Mouse (Mus musculus) adipocyte (in vitro differentiated cells): ENCODE measurements around the gene Glod4.

Experiments
- DNase-seq: peaks from one replicate; pipeline ENCODE4 v3.0.0-alpha.2; 2016; ENCODE audit warnings: low spot score

The Glod4 gene

GRCm38 (mm10) chr11:76146187-76147010, 97.1 kb downstream of the Glod4 start:
- DNase-seq = no peak

- DNase-seq = no peak
Measured at GRCm38 (mm10) chr11:76145169-76145568, 98.4 kb downstream of the Glod4 start.

- no peak for DNase-seq
Measured at GRCm38 (mm10) chr11:76144386-76144785, 99.1 kb downstream of the Glod4 start.

GRCm38 (mm10) chr11:76137996-76138395, 105.5 kb downstream of the Glod4 start:
- DNase-seq = no peak

GRCm38 (mm10) chr11:76135641-76136437, 107.7 kb downstream of the Glod4 start:
- DNase-seq = peak; percentile 64

- no peak for DNase-seq
Measured at GRCm38 (mm10) chr11:76130859-76131258, 112.7 kb downstream of the Glod4 start.

GRCm38 (mm10) chr11:76125386-76125785, 118.1 kb downstream of the Glod4 start:
- peak; percentile 31 for DNase-seq

GRCm38 (mm10) chr11:76123517-76123916, 120.0 kb downstream of the Glod4 start:
- no peak for DNase-seq

GRCm38 (mm10) chr11:76122571-76122970, 121.0 kb downstream of the Glod4 start:
- DNase-seq = no peak

- DNase-seq = no peak
Measured at GRCm38 (mm10) chr11:76121086-76121485, 122.4 kb downstream of the Glod4 start.

GRCm38 (mm10) chr11:76120407-76120901, 123.1 kb downstream of the Glod4 start:
- peak; percentile 22 for DNase-seq

- DNase-seq = no peak
Measured at GRCm38 (mm10) chr11:76110416-76110815, 133.1 kb downstream of the Glod4 start.

GRCm38 (mm10) chr11:76106551-76107496, 136.7 kb downstream of the Glod4 start:
- DNase-seq = no peak

GRCm38 (mm10) chr11:76101154-76101553, 142.4 kb downstream of the Glod4 start:
- DNase-seq = no peak

GRCm38 (mm10) chr11:76099193-76099975, 144.1 kb downstream of the Glod4 start:
- no peak for DNase-seq

- DNase-seq = no peak
Measured at GRCm38 (mm10) chr11:76093610-76094009, 149.9 kb downstream of the Glod4 start.

- DNase-seq = no peak
Measured at GRCm38 (mm10) chr11:76089776-76090175, 153.7 kb downstream of the Glod4 start.

GRCm38 (mm10) chr11:76088506-76088905, 155.0 kb downstream of the Glod4 start:
- no peak for DNase-seq

- peak; percentile 33 for DNase-seq
Measured at GRCm38 (mm10) chr11:76085898-76086591, 157.5 kb downstream of the Glod4 start.

- no peak for DNase-seq
Measured at GRCm38 (mm10) chr11:76084943-76085342, 158.6 kb downstream of the Glod4 start.
